Mouse (Mus musculus): Measurements from ENCODE around the gene Bcl2l14.

- no peak for TF ChIP-seq CTCF (conservative IDR thresholded peaks at IDR 0.05; ENCODE audit: low read length)
- no peak for TF ChIP-seq NANOG (IDR thresholded peaks at IDR 0.05; ENCODE audit: borderline replicate concordance, low read length)
- no peak for TF ChIP-seq POU5F1 (IDR thresholded peaks at IDR 0.05; ENCODE audit: borderline replicate concordance, low read length)
Observed at GRCm38 (mm10) chr6:134458376-134458775, 62.3 kb downstream of the Bcl2l14 start.
